Mouse (Mus musculus) embryonic fibroblast, embryonic 13.5 days (primary cell): ENCODE results near the gene Atp11a.

Experiments used
- CTCF ChIP-seq: IDR thresholded peaks from 2 replicates; pipeline ENCODE4 v1.5.1; 2011; ENCODE audit warnings: mild to moderate bottlenecking, control low read depth, low read length, moderate library complexity, borderline replicate concordance; ENCODE audit not compliant: insufficient read depth
- POLR2A ChIP-seq: IDR thresholded peaks from 2 replicates; pipeline ENCODE4 v1.6.1; 2011; ENCODE audit warnings: low read depth, mild to moderate bottlenecking, control low read depth, low read length, moderate library complexity

- TF ChIP-seq POLR2A (no peak), CTCF (no peak)
Measured at GRCm38 (mm10) chr8:12779541-12779940, 22.7 kb downstream of the Atp11a start.
